Mouse (Mus musculus) neural tube, embryonic 14.5 days (tissue): ENCODE data around the gene Icmt. TPM values are rescaled to one million over a fixed set of nuclear protein-coding genes. Genes with fewer than 3 reads are reported as not detected.

ENCODE experiments used
- ATAC-seq: fragments of 200-750 bp; cut with Nextera tagmentation; 2 replicates; pipeline ENCODE4 v1.8.0; 2017; ENCODE audit warnings: low read depth, mild to moderate bottlenecking, moderate TSS enrichment, moderate library complexity
- H3K27ac ChIP-seq: fragments of 300-500 bp; sonication (generic); 2 replicates; pipeline ENCODE4 v1.5.1; 2014; ENCODE audit warnings: low read depth, mild to moderate bottlenecking, control low read depth, low read length, moderate library complexity, mixed read lengths
- H3K27me3 ChIP-seq: fragments of 300-500 bp; sonication (generic); 2 replicates; pipeline ENCODE4 v1.6.1; 2014; ENCODE audit warnings: low read length; ENCODE audit not compliant: control insufficient read depth, insufficient read depth
- H3K36me3 ChIP-seq: fragments of 300-500 bp; sonication (generic); 2 replicates; pipeline ENCODE4 v1.6.1; 2014; ENCODE audit warnings: low read length, mixed read lengths; ENCODE audit not compliant: control insufficient read depth, insufficient read depth
- H3K4me1 ChIP-seq: fragments of 300-500 bp; sonication (generic); 2 replicates; pipeline ENCODE4 v1.6.1; 2014; ENCODE audit warnings: low read length; ENCODE audit not compliant: control insufficient read depth, insufficient read depth
- H3K4me2 ChIP-seq: fragments of 300-500 bp; sonication (generic); 2 replicates; pipeline ENCODE4 v1.6.1; 2014; ENCODE audit warnings: mild to moderate bottlenecking, low read depth, low read length, control low read depth
- H3K4me3 ChIP-seq: fragments of 300-500 bp; sonication (generic); 2 replicates; pipeline ENCODE4 v1.5.1; 2014; ENCODE audit warnings: low read depth, low read length, control low read depth, mixed read lengths
- H3K9ac ChIP-seq: fragments of 300-500 bp; sonication (generic); replicated peaks from 2 replicates; pipeline ENCODE4 v1.6.1; 2014; ENCODE audit warnings: low read depth, mild to moderate bottlenecking, control low read depth, low read length, mixed read lengths
- H3K9me3 ChIP-seq: fragments of 300-500 bp; sonication (generic); 2 replicates; pipeline ENCODE4 v1.6.1; 2016; ENCODE audit warnings: low read length; ENCODE audit not compliant: control insufficient read depth
- WGBS: fragments of 180-500 bp; shearing (Covaris S2); extraction: QIAGEN DNeasy Blood & Tissue Kit; methylation state at CpG from one replicate; pipeline ENCODE4 v1.1.7; 2014; 5-methylcytosine and 5-hydroxymethylcytosine counted together
- polyA plus RNA-seq: library from polyadenylated mRNA; unstranded; fragments of >200 nt; fragmentation: Nextera tagmentation; extraction: Ambion mirVana; gene quantifications from 2 replicates; pipeline ENCODE4 v1.2.1, GENCODE M21; 2014

Gene Icmt
- polyA plus RNA-seq, 1 experiment from 2014 or later, result 16.6 TPM

DNA sequence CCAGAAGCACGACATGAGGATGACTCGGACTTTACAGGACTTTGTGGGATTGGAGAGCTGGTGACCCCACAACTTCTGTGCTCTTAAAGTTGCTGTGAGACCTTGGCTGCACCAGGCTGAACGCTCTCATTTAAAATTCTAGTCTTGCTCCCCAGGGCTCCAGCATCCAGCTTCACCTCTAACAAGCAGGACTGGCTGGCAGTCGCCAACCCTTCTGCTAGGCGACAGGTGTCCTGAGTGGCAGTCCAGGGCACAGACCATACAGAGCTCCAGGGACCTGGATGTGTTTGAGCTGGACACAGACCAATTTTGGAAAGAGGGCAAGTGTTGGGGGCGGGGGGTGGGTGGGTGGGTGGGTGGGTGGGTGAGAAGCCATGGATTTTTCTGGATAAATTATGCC lies 40.7 kb downstream of the Icmt start:
- ATAC-seq, result no peak
- H3K4me3 ChIP-seq, result no peak overlapping the region
- no peak overlapping the region for H3K4me2 ChIP-seq
- no peaks in the 10 kb centered on the region; the same call in 1 of the 2 replicates for H3K27me3 ChIP-seq
- no peak overlapping the region for H3K27ac ChIP-seq
- peaks cover 10% of the 10 kb centered on the region; the same call in 1 of the 2 replicates for H3K36me3 ChIP-seq
- no peak overlapping the region for H3K9ac ChIP-seq
- no peaks in the 10 kb centered on the region for H3K9me3 ChIP-seq
- WGBS, result 27% methylated on average over 5 of the region's 6 CpGs
- H3K4me1 ChIP-seq, result peaks cover 13% of the 10 kb centered on the region

DNA sequence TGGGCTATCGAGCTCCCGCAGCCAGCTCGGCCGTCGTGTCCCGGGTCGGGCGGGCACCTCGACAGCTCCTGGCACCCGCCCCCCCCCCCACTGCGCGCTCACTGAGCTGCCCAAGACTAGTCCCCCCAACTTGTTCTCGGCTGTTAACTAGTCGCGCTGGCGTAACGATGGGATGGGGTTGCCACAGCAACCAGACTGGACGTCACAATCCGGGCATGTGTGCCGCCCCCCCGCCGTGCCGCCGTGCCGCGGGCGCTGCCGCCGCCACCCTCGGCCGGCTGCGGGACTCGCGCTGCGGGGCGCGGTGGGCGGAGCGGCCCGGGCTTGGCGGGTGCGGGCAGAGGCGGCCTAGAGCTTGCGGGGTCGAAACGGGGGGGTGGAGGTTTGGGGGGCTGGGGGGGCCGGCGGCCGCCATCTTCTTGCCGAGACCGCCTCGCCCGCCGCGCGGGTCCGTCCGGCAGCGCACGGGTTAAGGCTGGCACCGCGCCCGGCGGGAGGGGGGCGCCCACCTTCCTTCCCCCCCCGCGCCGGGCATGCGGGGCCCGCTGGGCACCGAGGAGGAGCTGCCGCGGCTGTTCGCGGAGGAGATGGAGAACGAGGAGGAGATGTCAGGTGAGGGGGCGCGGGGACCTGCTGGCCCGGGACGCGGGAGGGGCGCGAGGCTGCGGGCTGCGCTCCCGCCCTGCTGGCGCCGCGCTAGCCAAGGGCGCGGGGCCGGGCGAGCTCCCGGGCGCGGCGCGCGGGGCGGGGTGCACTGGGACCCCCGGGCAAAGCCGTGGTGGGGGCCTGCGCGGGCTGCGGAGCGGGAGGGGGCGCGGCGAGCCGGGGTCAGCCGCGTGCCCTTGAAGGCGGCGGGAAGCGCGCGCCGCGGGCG lies 41.6 kb downstream of the Icmt start, which contains the start of gene Chd5:
Gene Chd5 (plus strand): TSS at position 233 of the 874 bp plus-strand sequence.
- Histone ChIP-seq H3K27ac (peak within 1 kb of the TSS; percentile 77), H3K27me3 (no peaks in the 10 kb centered on the region; the same call in 1 of the 2 replicates), H3K4me3 (peak within 1 kb of the TSS; percentile 54), H3K9ac (peak within 1 kb of the TSS; percentile 86), H3K9me3 (no peaks in the 10 kb centered on the region), H3K4me1 (peaks cover 13% of the 10 kb centered on the region), H3K36me3 (peaks cover 5% of the 10 kb centered on the region; the same call in 1 of the 2 replicates), H3K4me2 (peak within 1 kb of the TSS; percentile 83)
- peak; percentile 54 for ATAC-seq
- WGBS, result 0% methylated on average over 42 of the region's 120 CpGs

DNA sequence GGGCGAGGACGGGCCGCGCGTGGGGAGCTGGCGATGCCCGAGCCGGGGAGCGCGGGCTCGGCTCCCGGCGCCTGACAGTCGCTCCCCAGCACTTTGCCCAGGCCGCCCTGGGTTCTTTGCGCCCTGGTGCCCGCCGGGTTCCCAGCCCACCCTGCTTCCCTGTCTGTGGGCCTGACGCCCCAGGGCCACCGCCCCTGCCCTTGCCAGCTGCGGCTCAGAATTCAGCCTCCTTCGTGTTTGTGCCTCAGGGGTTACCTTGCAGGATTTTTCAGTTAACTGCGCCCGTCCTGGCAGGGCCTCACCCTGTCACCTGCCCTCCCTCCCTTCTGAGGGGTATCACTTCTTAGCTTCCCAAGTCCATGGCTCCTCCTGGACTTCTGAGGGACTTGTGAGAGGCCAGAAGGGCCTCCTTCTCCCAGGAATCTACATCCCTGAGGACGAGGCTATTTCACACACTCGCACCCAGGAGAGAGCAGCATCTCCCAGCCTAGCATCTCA lies 42.3 kb downstream of the Icmt start:
- no peaks in the 10 kb centered on the region for H3K9me3 ChIP-seq
- peak; percentile 20; the same call in 1 of the 2 replicates for ATAC-seq
- 4% methylated on average over 11 of the region's 26 CpGs for WGBS

DNA sequence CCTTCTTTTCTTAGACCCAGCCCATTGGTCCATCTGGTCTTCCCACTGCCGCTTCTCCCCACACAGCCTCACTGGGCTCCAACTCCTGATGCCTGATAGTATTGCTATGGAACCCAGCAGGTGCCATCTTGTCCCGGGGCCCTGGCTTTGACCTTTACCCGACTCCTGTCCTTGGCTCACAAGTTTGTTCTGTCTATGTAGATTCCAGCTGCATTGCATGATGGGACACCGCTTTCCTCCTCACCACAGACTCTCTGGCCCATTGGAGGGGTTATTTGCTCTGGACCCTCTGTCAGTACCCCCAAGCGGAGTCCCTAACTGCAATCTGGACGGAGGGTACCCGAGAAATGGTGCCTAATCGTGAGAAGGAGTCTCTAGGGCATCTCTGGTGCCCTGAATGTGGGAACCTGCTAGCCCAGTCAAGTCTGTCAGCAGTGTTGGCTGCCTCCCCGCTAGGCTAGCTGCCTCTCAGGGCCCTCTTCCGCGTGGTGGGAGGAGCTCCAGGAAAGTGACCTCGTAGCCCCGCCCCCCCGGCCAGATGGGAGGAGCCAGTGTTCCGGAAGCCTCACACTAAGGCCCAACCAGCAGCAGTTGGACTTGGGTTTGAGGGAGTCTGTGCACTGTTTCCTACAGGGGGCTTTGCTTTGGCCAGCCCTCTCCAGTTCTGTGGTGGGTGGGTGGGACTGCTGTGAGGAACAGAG lies 43.7 kb downstream of the Icmt start:
- Histone ChIP-seq H3K36me3 (no peaks in the 10 kb centered on the region), H3K27ac (no peak overlapping the region), H3K4me2 (peak overlapping the region; percentile 83), H3K4me1 (peaks cover 13% of the 10 kb centered on the region), H3K27me3 (no peaks in the 10 kb centered on the region; the same call in 1 of the 2 replicates), H3K9me3 (no peaks in the 10 kb centered on the region), H3K4me3 (no peak overlapping the region), H3K9ac (no peak overlapping the region)
- ATAC-seq, result no peak
- WGBS, result 40% methylated on average over 15 of the region's 15 CpGs

More for the DNA sequence above, 42.3 kb downstream of the Icmt start:
- Histone ChIP-seq H3K36me3 (no peaks in the 10 kb centered on the region), H3K9ac (peak overlapping the region; percentile 86), H3K4me2 (peak overlapping the region; percentile 83), H3K4me3 (peak overlapping the region; percentile 54), H3K4me1 (peaks cover 13% of the 10 kb centered on the region), H3K27me3 (no peaks in the 10 kb centered on the region; the same call in 1 of the 2 replicates), H3K27ac (peak overlapping the region; percentile 77)

DNA sequence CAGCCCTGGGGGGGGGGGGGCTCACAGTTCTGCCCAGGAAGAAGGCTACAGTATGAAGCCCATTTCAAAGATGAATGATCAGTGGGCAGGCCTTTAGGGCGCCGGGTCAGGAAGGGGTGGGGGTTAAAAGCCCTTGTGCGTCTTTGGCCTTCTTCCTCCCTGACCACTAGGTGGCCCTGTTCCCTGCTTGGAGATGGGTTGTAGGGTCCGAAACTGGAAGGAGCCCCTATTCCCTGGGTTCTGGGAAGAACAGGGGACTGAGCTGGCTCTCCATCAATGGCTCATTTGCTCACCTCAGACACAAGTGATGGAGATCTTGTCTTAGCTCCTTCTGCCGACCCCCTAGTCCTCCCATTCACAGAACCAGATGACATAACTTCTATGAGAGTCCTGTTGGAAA lies 46.3 kb downstream of the Icmt start:
- Histone ChIP-seq H3K9ac (no peak overlapping the region), H3K4me3 (no peak overlapping the region), H3K4me1 (peaks cover 10% of the 10 kb centered on the region), H3K36me3 (no peaks in the 10 kb centered on the region), H3K4me2 (no peak overlapping the region), H3K9me3 (no peaks in the 10 kb centered on the region), H3K27me3 (no peaks in the 10 kb centered on the region; the same call in 1 of the 2 replicates), H3K27ac (no peak overlapping the region)
- no peak for ATAC-seq
- WGBS, result 13% methylated on average over 5 of the region's 5 CpGs

DNA sequence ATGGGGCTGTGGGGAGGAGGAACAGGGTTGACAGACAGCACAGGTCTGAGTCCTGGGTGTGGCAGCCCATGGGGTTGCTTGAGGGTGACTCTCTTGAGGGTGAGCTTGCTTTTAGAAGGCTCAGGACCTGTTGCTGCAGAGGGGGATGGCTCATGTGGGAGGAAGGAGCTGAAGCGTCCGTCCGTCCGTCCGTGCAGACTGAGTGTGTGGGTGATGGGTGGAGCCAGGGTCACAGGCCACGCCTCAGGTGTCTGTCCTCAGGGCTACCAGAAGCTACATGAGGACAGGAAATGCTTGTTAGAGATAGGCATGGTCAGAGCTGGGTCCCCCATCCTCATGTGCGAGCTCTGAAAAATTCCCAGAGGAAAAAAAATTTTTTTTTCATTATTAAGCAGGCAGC lies 47.6 kb downstream of the Icmt start:
- Histone ChIP-seq H3K9me3 (no peaks in the 10 kb centered on the region), H3K4me1 (peaks cover 15% of the 10 kb centered on the region), H3K36me3 (no peaks in the 10 kb centered on the region), H3K27ac (no peak overlapping the region), H3K9ac (no peak overlapping the region), H3K27me3 (no peaks in the 10 kb centered on the region), H3K4me2 (no peak overlapping the region), H3K4me3 (no peak overlapping the region)
- 75% methylated on average over 7 of the region's 7 CpGs for WGBS
- no peak for ATAC-seq

DNA sequence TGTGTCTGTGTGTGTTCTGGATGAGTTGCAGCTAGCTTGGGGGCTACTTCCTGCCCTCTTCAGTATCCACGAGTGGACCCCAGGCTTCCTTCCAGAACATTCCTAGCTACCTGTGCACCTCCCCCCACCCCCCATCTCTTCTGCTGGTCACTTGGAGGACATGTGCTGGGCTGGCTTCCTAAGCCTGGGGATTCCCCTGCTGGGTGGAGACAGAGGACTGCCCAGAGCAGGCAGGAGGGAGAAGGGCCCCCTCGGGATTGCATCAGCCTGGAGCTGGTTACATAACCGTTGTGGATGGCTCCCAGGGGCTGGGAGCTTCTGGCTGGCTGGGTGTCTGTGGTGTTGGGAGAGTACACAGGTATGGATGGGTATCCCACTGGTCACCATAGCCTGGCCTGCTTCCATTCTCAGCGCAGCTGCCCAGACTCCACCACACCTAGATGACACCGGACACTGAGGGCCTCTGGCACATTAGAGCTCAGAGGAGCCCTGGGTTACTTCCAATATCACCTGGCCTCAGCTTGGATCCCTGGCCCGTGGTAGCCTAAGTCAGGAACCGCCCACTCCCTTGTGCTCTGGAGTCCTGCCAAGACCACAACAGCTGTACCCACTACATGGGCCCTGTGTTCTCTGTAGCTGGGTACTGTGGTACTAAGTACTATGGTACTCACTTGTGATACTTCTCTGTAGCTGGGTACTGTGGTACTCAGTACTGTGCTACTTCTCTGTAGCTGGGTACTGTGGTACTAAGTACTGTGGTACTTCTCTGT lies 48.3 kb downstream of the Icmt start:
- Histone ChIP-seq H3K9me3 (no peaks in the 10 kb centered on the region), H3K4me1 (peaks cover 16% of the 10 kb centered on the region), H3K4me2 (no peak overlapping the region), H3K4me3 (no peak overlapping the region), H3K27me3 (no peaks in the 10 kb centered on the region), H3K9ac (no peak overlapping the region), H3K36me3 (no peaks in the 10 kb centered on the region), H3K27ac (no peak overlapping the region)
- no peak for ATAC-seq
- 57% methylated on average over 7 of the region's 7 CpGs for WGBS

DNA sequence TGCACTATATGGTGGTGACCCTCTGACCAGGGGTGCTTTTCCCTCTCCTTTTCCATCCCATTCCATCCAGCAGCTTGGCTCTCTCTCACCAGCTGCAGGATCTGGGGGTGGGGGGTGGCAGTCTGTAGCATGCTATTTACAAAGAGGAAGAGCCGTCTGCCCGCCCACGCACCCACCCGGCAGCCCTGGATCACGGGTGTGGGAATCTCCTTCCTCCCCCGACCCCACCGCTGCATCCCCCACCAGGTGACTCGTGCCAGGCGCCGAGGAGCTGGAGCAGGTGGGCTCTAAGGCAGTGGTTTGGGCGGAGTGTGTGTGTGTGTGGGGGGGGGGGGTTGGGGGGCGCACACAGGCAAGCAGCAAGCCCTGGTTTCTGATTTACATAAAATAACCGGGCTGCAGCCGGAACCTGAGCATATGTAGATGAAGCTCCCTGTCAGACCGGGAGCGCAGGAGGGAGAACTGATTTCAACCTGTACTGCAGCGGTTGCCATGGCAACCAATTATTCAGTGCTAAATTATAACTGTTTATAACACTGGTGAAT lies 52.9 kb downstream of the Icmt start:
- ATAC-seq, result peak; percentile 74
- peak overlapping the region; percentile 43 for H3K4me2 ChIP-seq
- peaks cover 32% of the 10 kb centered on the region for H3K4me1 ChIP-seq
- WGBS, result 5% methylated on average over 17 of the region's 17 CpGs
- no peaks in the 10 kb centered on the region for H3K9me3 ChIP-seq
- H3K27me3 ChIP-seq, result no peaks in the 10 kb centered on the region
- H3K9ac ChIP-seq, result peak overlapping the region; percentile 37; the same call in 1 of the 2 replicates
- H3K4me3 ChIP-seq, result peak overlapping the region; percentile 7; the same call in 1 of the 2 replicates
- H3K27ac ChIP-seq, result peak overlapping the region; percentile 88
- no peaks in the 10 kb centered on the region; the same call in 1 of the 2 replicates for H3K36me3 ChIP-seq
